Mouse (Mus musculus): ENCODE results near the gene Atxn7l1. TPM values are rescaled to one million over a fixed set of nuclear protein-coding genes. Genes with fewer than 3 reads are reported as not detected.
A peak's percentile ranks its signal among the peaks of the same experiment; 100 is the strongest.

Atxn7l1 gene
- polyA plus RNA-seq, 1 experiment from 2014 or later, result 12.5 TPM

- H3K4me1 ChIP-seq (replicated peaks), result peaks cover 10% of the 10 kb centered on the region
- no peak overlapping the region for H3K27ac ChIP-seq
- H3K9ac ChIP-seq, result no peak overlapping the region
- 65% methylated on average over 6 of the region's 6 CpGs for WGBS
- no peaks in the 10 kb centered on the region for H3K9me3 ChIP-seq
- ATAC-seq, result no peak
- no peak overlapping the region for H3K4me2 ChIP-seq (replicated peaks)
- H3K4me3 ChIP-seq (replicated peaks), result no peak overlapping the region
- H3K36me3 ChIP-seq, result no peaks in the 10 kb centered on the region
- H3K27me3 ChIP-seq (replicated peaks), result no peaks in the 10 kb centered on the region
Observed at GRCm38 (mm10) chr12:33190633-33191032, 43.1 kb downstream of the Atxn7l1 start.

- Histone ChIP-seq H3K4me3 (replicated peaks) (no peak overlapping the region), H3K9me3 (no peaks in the 10 kb centered on the region), H3K36me3 (no peaks in the 10 kb centered on the region), H3K4me2 (replicated peaks) (peak overlapping the region; percentile 24; the same call in 1 of the 2 replicates), H3K27me3 (replicated peaks) (no peaks in the 10 kb centered on the region), H3K27ac (peak overlapping the region; percentile 40; the same call in 1 of the 2 replicates), H3K4me1 (replicated peaks) (peaks cover 10% of the 10 kb centered on the region), H3K9ac (no peak overlapping the region)
- peak; percentile 85 for ATAC-seq
- 27% methylated on average over 11 of the region's 11 CpGs for WGBS
Observed at GRCm38 (mm10) chr12:33193408-33193901, 46.0 kb downstream of the Atxn7l1 start.

GRCm38 (mm10) chr12:33195175-33195574 lies 47.7 kb downstream of the Atxn7l1 start:
- H3K27ac ChIP-seq, result no peak overlapping the region
- 59% methylated on average over 8 of the region's 8 CpGs for WGBS
- no peaks in the 10 kb centered on the region for H3K27me3 ChIP-seq (replicated peaks)
- ATAC-seq, result no peak
- no peaks in the 10 kb centered on the region for H3K9me3 ChIP-seq
- no peak overlapping the region for H3K4me2 ChIP-seq (replicated peaks)
- H3K4me3 ChIP-seq (replicated peaks), result no peak overlapping the region
- H3K4me1 ChIP-seq (replicated peaks), result peaks cover 10% of the 10 kb centered on the region
- H3K9ac ChIP-seq, result no peak overlapping the region
- H3K36me3 ChIP-seq, result no peaks in the 10 kb centered on the region

- Histone ChIP-seq H3K27ac (no peak overlapping the region), H3K27me3 (replicated peaks) (no peaks in the 10 kb centered on the region), H3K9me3 (no peaks in the 10 kb centered on the region), H3K4me3 (replicated peaks) (no peak overlapping the region), H3K4me2 (replicated peaks) (no peak overlapping the region), H3K36me3 (no peaks in the 10 kb centered on the region), H3K4me1 (replicated peaks) (peaks cover 13% of the 10 kb centered on the region), H3K9ac (no peak overlapping the region)
- ATAC-seq, result no peak
- 75% methylated on average over 6 of the region's 6 CpGs for WGBS
Observed at GRCm38 (mm10) chr12:33197287-33197686, 49.8 kb downstream of the Atxn7l1 start.

- Histone ChIP-seq H3K4me1 (replicated peaks) (peaks cover 13% of the 10 kb centered on the region), H3K9ac (no peak overlapping the region), H3K4me3 (replicated peaks) (no peak overlapping the region), H3K27me3 (replicated peaks) (no peaks in the 10 kb centered on the region), H3K9me3 (no peaks in the 10 kb centered on the region), H3K4me2 (replicated peaks) (no peak overlapping the region), H3K36me3 (no peaks in the 10 kb centered on the region), H3K27ac (no peak overlapping the region)
- WGBS, result 79% methylated on average over 6 of the region's 6 CpGs
- ATAC-seq, result no peak
Observed at GRCm38 (mm10) chr12:33197746-33198145, 50.3 kb downstream of the Atxn7l1 start.

GRCm38 (mm10) chr12:33201068-33201467 lies 53.6 kb downstream of the Atxn7l1 start:
- 0 out of 2 replicates have a peak, but pooled peaks cover 3% of the 10 kb centered on the region for H3K4me1 ChIP-seq (replicated peaks)
- WGBS, result 91% methylated on average over 6 of the region's 6 CpGs
- no peak overlapping the region for H3K4me2 ChIP-seq (replicated peaks)
- ATAC-seq, result 0 out of 2 replicates have a peak, but pooled peaks have one; percentile 13
- H3K4me3 ChIP-seq (replicated peaks), result no peak overlapping the region
- H3K9me3 ChIP-seq, result no peaks in the 10 kb centered on the region
- no peak overlapping the region for H3K27ac ChIP-seq
- H3K9ac ChIP-seq, result no peak overlapping the region
- no peaks in the 10 kb centered on the region for H3K36me3 ChIP-seq
- H3K27me3 ChIP-seq (replicated peaks), result no peaks in the 10 kb centered on the region

- 58% methylated on average over 7 of the region's 7 CpGs for WGBS
- H3K4me3 ChIP-seq (replicated peaks), result no peak overlapping the region
- 0 out of 2 replicates have a peak, but pooled peaks have one; percentile 9 for ATAC-seq
- no peak overlapping the region for H3K27ac ChIP-seq
- no peaks in the 10 kb centered on the region for H3K27me3 ChIP-seq (replicated peaks)
- H3K4me2 ChIP-seq (replicated peaks), result no peak overlapping the region
- no peak overlapping the region for H3K9ac ChIP-seq
- H3K4me1 ChIP-seq (replicated peaks), result 0 out of 2 replicates have a peak, but pooled peaks cover 3% of the 10 kb centered on the region
- H3K9me3 ChIP-seq, result no peaks in the 10 kb centered on the region
- no peaks in the 10 kb centered on the region for H3K36me3 ChIP-seq
Observed at GRCm38 (mm10) chr12:33201491-33202210, 54.2 kb downstream of the Atxn7l1 start.

GRCm38 (mm10) chr12:33205255-33205654 lies 57.8 kb downstream of the Atxn7l1 start:
- H3K9ac ChIP-seq, result no peak overlapping the region
- H3K4me2 ChIP-seq (replicated peaks), result no peak overlapping the region
- ATAC-seq, result no peak
- 0 out of 2 replicates have a peak, but pooled peaks cover 3% of the 10 kb centered on the region for H3K4me1 ChIP-seq (replicated peaks)
- no peaks in the 10 kb centered on the region for H3K36me3 ChIP-seq
- no peaks in the 10 kb centered on the region for H3K27me3 ChIP-seq (replicated peaks)
- no peaks in the 10 kb centered on the region for H3K9me3 ChIP-seq
- H3K27ac ChIP-seq, result no peak overlapping the region
- WGBS, result 73% methylated on average over 4 of the region's 4 CpGs
- H3K4me3 ChIP-seq (replicated peaks), result no peak overlapping the region

GRCm38 (mm10) chr12:33206300-33206699 lies 58.8 kb downstream of the Atxn7l1 start:
- Histone ChIP-seq H3K4me2 (replicated peaks) (no peak overlapping the region), H3K4me1 (replicated peaks) (0 out of 2 replicates have a peak, but pooled peaks cover 3% of the 10 kb centered on the region), H3K9me3 (no peaks in the 10 kb centered on the region), H3K36me3 (no peaks in the 10 kb centered on the region), H3K27me3 (replicated peaks) (no peaks in the 10 kb centered on the region), H3K27ac (no peak overlapping the region), H3K4me3 (replicated peaks) (no peak overlapping the region), H3K9ac (no peak overlapping the region)
- whole genome bisulfite sequencing, result 76% methylated on average over 6 of the region's 6 CpGs
- ATAC-seq, result no peak

- Histone ChIP-seq H3K27ac (no peak overlapping the region), H3K4me3 (replicated peaks) (no peak overlapping the region), H3K36me3 (no peaks in the 10 kb centered on the region), H3K9me3 (no peaks in the 10 kb centered on the region), H3K9ac (no peak overlapping the region), H3K4me2 (replicated peaks) (no peak overlapping the region), H3K4me1 (replicated peaks) (no peaks in the 10 kb centered on the region), H3K27me3 (replicated peaks) (no peaks in the 10 kb centered on the region)
- ATAC-seq, result no peak
- 75% methylated on average over 4 of the region's 4 CpGs for WGBS
Observed at GRCm38 (mm10) chr12:33210856-33211255, 63.4 kb downstream of the Atxn7l1 start.

GRCm38 (mm10) chr12:33218215-33218859 lies 70.8 kb downstream of the Atxn7l1 start:
- Histone ChIP-seq H3K27ac (no peak overlapping the region), H3K4me2 (replicated peaks) (no peak overlapping the region), H3K4me3 (replicated peaks) (no peak overlapping the region), H3K36me3 (no peaks in the 10 kb centered on the region), H3K27me3 (replicated peaks) (no peaks in the 10 kb centered on the region), H3K4me1 (replicated peaks) (peaks cover 24% of the 10 kb centered on the region), H3K9ac (no peak overlapping the region), H3K9me3 (no peaks in the 10 kb centered on the region)
- 78% methylated on average over 9 of the region's 9 CpGs for WGBS
- ATAC-seq, result no peak

GRCm38 (mm10) chr12:33219436-33219835 lies 71.9 kb downstream of the Atxn7l1 start:
- Histone ChIP-seq H3K9me3 (no peaks in the 10 kb centered on the region), H3K4me3 (replicated peaks) (no peak overlapping the region), H3K9ac (no peak overlapping the region), H3K4me1 (replicated peaks) (peaks cover 24% of the 10 kb centered on the region), H3K27ac (no peak overlapping the region), H3K36me3 (no peaks in the 10 kb centered on the region), H3K4me2 (replicated peaks) (no peak overlapping the region), H3K27me3 (replicated peaks) (no peaks in the 10 kb centered on the region)
- no peak for ATAC-seq
- WGBS, result 78% methylated on average over 7 of the region's 7 CpGs
